Comparison of ENCODE assay signal across 14 mouse cellular contexts in the genomic region with DNA sequence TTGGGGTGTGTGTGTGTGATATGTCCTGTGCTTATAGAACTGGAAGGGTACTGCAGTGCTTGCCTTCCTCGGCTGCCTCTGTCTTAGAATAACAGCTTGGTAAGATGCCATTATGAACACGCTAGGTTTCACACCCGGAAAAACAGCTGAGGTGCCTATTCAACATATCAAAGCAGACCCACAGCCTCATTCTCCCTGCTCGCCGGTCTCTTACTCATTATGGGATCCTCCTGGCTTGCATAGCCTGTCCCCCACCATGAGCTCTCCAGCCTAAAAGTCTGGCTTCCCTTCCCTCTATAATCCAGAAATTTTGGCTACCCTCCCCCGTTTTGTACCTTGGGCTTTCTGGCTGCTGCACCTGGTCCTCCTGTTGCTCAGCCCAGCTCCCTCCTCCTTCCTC. TPM values are rescaled to one million over a fixed set of nuclear protein-coding genes. Genes with fewer than 3 reads are reported as not detected.
"Had no signal": no experiment of that assay in that cellular context is flagged by ENCODE, and none has a peak within 500 bp of the region (broad histone marks: within the 10 kb centered on the region; RNA-seq: fewer than 3 reads in every experiment).

No protein-coding gene starts in this region.

- ATAC-seq: midbrain, embryonic 15.5 days had no signal

- H3K36me3 ChIP-seq: kidney, embryonic 15.5 days; limb, embryonic 13.5 days; liver, embryonic 15.5 days; midbrain, embryonic 10.5 days; midbrain, embryonic 15.5 days had no signal

- H3K9ac ChIP-seq: kidney, embryonic 15.5 days; limb, embryonic 13.5 days; liver, embryonic 15.5 days; lung, embryonic 14.5 days; midbrain, embryonic 15.5 days had no signal

- DNase-seq: kidney, postnatal 14 days; left cerebral cortex, postnatal 4 days; lung, embryonic 14.5 days; lung, postnatal 10 days; lung, postnatal 4 days; right cerebral cortex, adult 18-20 months; right cerebral cortex, postnatal 25 days; thymus, postnatal 4 days had no signal

- H3K4me2 ChIP-seq: kidney, embryonic 15.5 days; limb, embryonic 13.5 days; liver, embryonic 15.5 days; lung, embryonic 14.5 days; midbrain, embryonic 15.5 days had no signal

- H3K27ac ChIP-seq: kidney, embryonic 15.5 days; limb, embryonic 13.5 days; liver, embryonic 15.5 days; midbrain, embryonic 10.5 days; midbrain, embryonic 15.5 days; stomach, postnatal 0 days had no signal

- H3K4me3 ChIP-seq: kidney, embryonic 15.5 days; limb, embryonic 13.5 days; liver, embryonic 15.5 days; midbrain, embryonic 10.5 days; midbrain, embryonic 15.5 days had no signal

- H3K27me3 ChIP-seq: limb, embryonic 13.5 days; midbrain, embryonic 15.5 days had no signal

- H3K9me3 ChIP-seq: kidney, embryonic 15.5 days; limb, embryonic 13.5 days; liver, embryonic 15.5 days; midbrain, embryonic 10.5 days; midbrain, embryonic 15.5 days had no signal

- H3K4me1 ChIP-seq: kidney, embryonic 15.5 days; liver, embryonic 15.5 days; midbrain, embryonic 15.5 days had no signal

RNA-seq across cellular contexts. Expression of a gene that starts 42.0 kb away (rescaled TPM):
- polyA plus RNA-seq: kidney, embryonic 15.5 days; liver, embryonic 15.5 days; lung, embryonic 14.5 days had no signal
